Mouse (Mus musculus): ENCODE measurements around the gene Cdc14a. TPM values are rescaled to one million over a fixed set of nuclear protein-coding genes. Genes with fewer than 3 reads are reported as not detected.
A peak's percentile ranks its signal among the peaks of the same experiment; 100 is the strongest.

The Cdc14a gene
- polyA plus RNA-seq, 1 experiment, result 8.0 TPM

GRCm38 (mm10) chr3:116271679-116272078 lies 152.2 kb downstream of the Cdc14a start:
- no peak for DNase-seq
- WGBS, result 98% methylated on average over 6 of the region's 6 CpGs
- H3K4me1 ChIP-seq (replicated peaks; ENCODE audit: control insufficient read depth, insufficient read depth, low read length), result no peaks in the 10 kb centered on the region
- TF ChIP-seq CTCF (IDR thresholded peaks at IDR 0.05; ENCODE audit: borderline replicate concordance, control insufficient read depth, extremely low read depth, insufficient read depth, low read length, poor library complexity), result no peak
- TF ChIP-seq POLR2A (IDR thresholded peaks at IDR 0.05; ENCODE audit: control insufficient read depth, extremely low read depth, insufficient read depth, low read length, poor library complexity), result no peak
- H3K4me3 ChIP-seq (ENCODE audit: control insufficient read depth, insufficient read depth, low read length), result no peak overlapping the region
- no peaks in the 10 kb centered on the region for H3K27me3 ChIP-seq (ENCODE audit: control insufficient read depth, insufficient read depth, low read length)
- H3K36me3 ChIP-seq (ENCODE audit: control insufficient read depth, insufficient read depth, low read length), result no peaks in the 10 kb centered on the region
- H3K27ac ChIP-seq (ENCODE audit: control insufficient read depth, insufficient read depth, low read length), result no peak overlapping the region

GRCm38 (mm10) chr3:116267036-116267654 lies 156.7 kb downstream of the Cdc14a start:
- Histone ChIP-seq H3K4me1 (replicated peaks; ENCODE audit: control insufficient read depth, insufficient read depth, low read length) (no peaks in the 10 kb centered on the region), H3K4me3 (ENCODE audit: control insufficient read depth, insufficient read depth, low read length) (no peak overlapping the region), H3K36me3 (ENCODE audit: control insufficient read depth, insufficient read depth, low read length) (no peaks in the 10 kb centered on the region), H3K27ac (ENCODE audit: control insufficient read depth, insufficient read depth, low read length) (no peak overlapping the region), H3K27me3 (ENCODE audit: control insufficient read depth, insufficient read depth, low read length) (no peaks in the 10 kb centered on the region)
- DNase-seq, result no peak
- 98% methylated on average over 2 of the region's 2 CpGs for WGBS
- TF ChIP-seq POLR2A (IDR thresholded peaks at IDR 0.05; ENCODE audit: control insufficient read depth, extremely low read depth, insufficient read depth, low read length, poor library complexity) (no peak), CTCF (IDR thresholded peaks at IDR 0.05; ENCODE audit: borderline replicate concordance, control insufficient read depth, extremely low read depth, insufficient read depth, low read length, poor library complexity) (no peak)

- H3K4me1 ChIP-seq (replicated peaks; ENCODE audit: control insufficient read depth, insufficient read depth, low read length), result no peaks in the 10 kb centered on the region
- no peak overlapping the region for H3K4me3 ChIP-seq (ENCODE audit: control insufficient read depth, insufficient read depth, low read length)
- DNase-seq, result no peak
- H3K27ac ChIP-seq (ENCODE audit: control insufficient read depth, insufficient read depth, low read length), result no peak overlapping the region
- 92% methylated on average over 3 of the region's 3 CpGs for WGBS
- no peaks in the 10 kb centered on the region for H3K27me3 ChIP-seq (ENCODE audit: control insufficient read depth, insufficient read depth, low read length)
- no peak for TF ChIP-seq CTCF (IDR thresholded peaks at IDR 0.05; ENCODE audit: borderline replicate concordance, control insufficient read depth, extremely low read depth, insufficient read depth, low read length, poor library complexity)
- no peak for TF ChIP-seq POLR2A (IDR thresholded peaks at IDR 0.05; ENCODE audit: control insufficient read depth, extremely low read depth, insufficient read depth, low read length, poor library complexity)
- no peaks in the 10 kb centered on the region for H3K36me3 ChIP-seq (ENCODE audit: control insufficient read depth, insufficient read depth, low read length)
Observed at GRCm38 (mm10) chr3:116266360-116266759, 157.5 kb downstream of the Cdc14a start.

GRCm38 (mm10) chr3:116263977-116264376 lies 159.9 kb downstream of the Cdc14a start:
- no peak overlapping the region for H3K27ac ChIP-seq (ENCODE audit: control insufficient read depth, insufficient read depth, low read length)
- no peaks in the 10 kb centered on the region for H3K36me3 ChIP-seq (ENCODE audit: control insufficient read depth, insufficient read depth, low read length)
- no peaks in the 10 kb centered on the region for H3K27me3 ChIP-seq (ENCODE audit: control insufficient read depth, insufficient read depth, low read length)
- H3K4me1 ChIP-seq (replicated peaks; ENCODE audit: control insufficient read depth, insufficient read depth, low read length), result no peaks in the 10 kb centered on the region
- no peak overlapping the region for H3K4me3 ChIP-seq (ENCODE audit: control insufficient read depth, insufficient read depth, low read length)
- no peak for DNase-seq
- no peak for TF ChIP-seq POLR2A (IDR thresholded peaks at IDR 0.05; ENCODE audit: control insufficient read depth, extremely low read depth, insufficient read depth, low read length, poor library complexity)
- WGBS, result 98% methylated on average over 1 of the region's 1 CpGs

GRCm38 (mm10) chr3:116263061-116263460 lies 160.8 kb downstream of the Cdc14a start:
- Histone ChIP-seq H3K4me1 (replicated peaks; ENCODE audit: control insufficient read depth, insufficient read depth, low read length) (no peaks in the 10 kb centered on the region), H3K36me3 (ENCODE audit: control insufficient read depth, insufficient read depth, low read length) (no peaks in the 10 kb centered on the region), H3K27me3 (ENCODE audit: control insufficient read depth, insufficient read depth, low read length) (no peaks in the 10 kb centered on the region), H3K27ac (ENCODE audit: control insufficient read depth, insufficient read depth, low read length) (no peak overlapping the region), H3K4me3 (ENCODE audit: control insufficient read depth, insufficient read depth, low read length) (no peak overlapping the region)
- 96% methylated on average over 5 of the region's 5 CpGs for WGBS
- no peak for DNase-seq
- TF ChIP-seq POLR2A (IDR thresholded peaks at IDR 0.05; ENCODE audit: control insufficient read depth, extremely low read depth, insufficient read depth, low read length, poor library complexity) (no peak), CTCF (IDR thresholded peaks at IDR 0.05; ENCODE audit: borderline replicate concordance, control insufficient read depth, extremely low read depth, insufficient read depth, low read length, poor library complexity) (no peak)

GRCm38 (mm10) chr3:116256104-116256503 lies 167.7 kb downstream of the Cdc14a start:
- Histone ChIP-seq H3K36me3 (ENCODE audit: control insufficient read depth, insufficient read depth, low read length) (no peaks in the 10 kb centered on the region), H3K27ac (ENCODE audit: control insufficient read depth, insufficient read depth, low read length) (no peak overlapping the region; the same call in 1 of the 2 replicates), H3K27me3 (ENCODE audit: control insufficient read depth, insufficient read depth, low read length) (peaks cover 13% of the 10 kb centered on the region), H3K4me3 (ENCODE audit: control insufficient read depth, insufficient read depth, low read length) (no peak overlapping the region), H3K4me1 (replicated peaks; ENCODE audit: control insufficient read depth, insufficient read depth, low read length) (no peaks in the 10 kb centered on the region)
- 2% methylated on average over 5 of the region's 5 CpGs for WGBS
- TF ChIP-seq CTCF (IDR thresholded peaks at IDR 0.05; ENCODE audit: borderline replicate concordance, control insufficient read depth, extremely low read depth, insufficient read depth, low read length, poor library complexity), result no peak
- TF ChIP-seq POLR2A (IDR thresholded peaks at IDR 0.05; ENCODE audit: control insufficient read depth, extremely low read depth, insufficient read depth, low read length, poor library complexity), result no peak
- no peak for DNase-seq

GRCm38 (mm10) chr3:116253077-116253531 lies 170.7 kb downstream of the Cdc14a start, which contains the start of gene Gpr88:
Gene Gpr88 (minus strand): TSS chr3:116253503.
- WGBS, result 18% methylated on average over 9 of the region's 9 CpGs
- no peak for TF ChIP-seq POLR2A (IDR thresholded peaks at IDR 0.05; ENCODE audit: control insufficient read depth, extremely low read depth, insufficient read depth, low read length, poor library complexity)
- no peak for TF ChIP-seq CTCF (IDR thresholded peaks at IDR 0.05; ENCODE audit: borderline replicate concordance, control insufficient read depth, extremely low read depth, insufficient read depth, low read length, poor library complexity)
- no peaks in the 10 kb centered on the region for H3K36me3 ChIP-seq (ENCODE audit: control insufficient read depth, insufficient read depth, low read length)
- peaks cover 13% of the 10 kb centered on the region for H3K27me3 ChIP-seq (ENCODE audit: control insufficient read depth, insufficient read depth, low read length)
- H3K4me1 ChIP-seq (replicated peaks; ENCODE audit: control insufficient read depth, insufficient read depth, low read length), result no peaks in the 10 kb centered on the region
- H3K4me3 ChIP-seq (ENCODE audit: control insufficient read depth, insufficient read depth, low read length), result 0 out of 2 replicates have a peak within 1 kb of the TSS, but pooled peaks have one; percentile 1
- no peak for DNase-seq
- H3K27ac ChIP-seq (ENCODE audit: control insufficient read depth, insufficient read depth, low read length), result no peak within 1 kb of the TSS

All from thymus, adult 2 months (tissue).